Mouse (Mus musculus): ENCODE results near the gene Kxd1. TPM values are rescaled to one million over a fixed set of nuclear protein-coding genes. Genes with fewer than 3 reads are reported as not detected.
"Not testable (repeated sequence)": the region's sequence is repeated elsewhere in the genome, so short reads cannot be mapped to it uniquely, and the experiment has no call there.

Kxd1 gene
- total RNA-seq, 2 experiments from 2014 or later = 68.1 to 76.3 TPM

GRCm38 (mm10) chr8:70519043-70519442 lies 8.7 kb downstream of the Kxd1 start:
- no peak for DNase-seq (ENCODE audit: low spot score in 2 of 2)

- DNase-seq (ENCODE audit: low spot score in 2 of 2) = no peak
Observed at GRCm38 (mm10) chr8:70517940-70518643, 9.7 kb downstream of the Kxd1 start.

GRCm38 (mm10) chr8:70513441-70513840 lies 14.3 kb downstream of the Kxd1 start:
- peak; percentile 56 to 57 for DNase-seq (ENCODE audit: low spot score in 2 of 2)

GRCm38 (mm10) chr8:70512253-70512903 lies 15.4 kb downstream of the Kxd1 start:
- DNase-seq (ENCODE audit: low spot score in 2 of 2) = no peak

GRCm38 (mm10) chr8:70511770-70512169 lies 16.0 kb downstream of the Kxd1 start:
- no peak for DNase-seq (ENCODE audit: low spot score in 2 of 2)

GRCm38 (mm10) chr8:70511174-70511573 lies 16.6 kb downstream of the Kxd1 start:
- DNase-seq (ENCODE audit: low spot score in 2 of 2) = not testable (repeated sequence)

GRCm38 (mm10) chr8:70510228-70510915 lies 17.4 kb downstream of the Kxd1 start, which contains the start of gene Uba52:
Gene Uba52 (minus strand): TSS chr8:70510801.
- peak; percentile 95 for DNase-seq (ENCODE audit: low spot score in 2 of 2)

- no peak for DNase-seq (ENCODE audit: low spot score in 2 of 2)
Observed at GRCm38 (mm10) chr8:70509281-70509952, 18.3 kb downstream of the Kxd1 start.

GRCm38 (mm10) chr8:70507027-70507393 lies 20.7 kb downstream of the Kxd1 start:
- DNase-seq (ENCODE audit: low spot score in 2 of 2) = no peak

- DNase-seq (ENCODE audit: low spot score in 2 of 2) = peak; percentile 94 to 95
Observed at GRCm38 (mm10) chr8:70506328-70507026, 21.3 kb downstream of the Kxd1 start, which contains the start of gene Rex1bd. Gene Rex1bd (minus strand): TSS chr8:70506752.

GRCm38 (mm10) chr8:70505698-70506327 lies 21.9 kb downstream of the Kxd1 start:
- DNase-seq (ENCODE audit: low spot score in 2 of 2) = no peak

GRCm38 (mm10) chr8:70504851-70505250 lies 22.9 kb downstream of the Kxd1 start:
- DNase-seq (ENCODE audit: low spot score in 2 of 2) = peak; percentile 79 to 80

- DNase-seq (ENCODE audit: low spot score in 2 of 2) = peak in 1 of 2 experiments; percentile 65
Observed at GRCm38 (mm10) chr8:70504291-70504716, 23.5 kb downstream of the Kxd1 start.

- peak; percentile 62 to 66 for DNase-seq (ENCODE audit: low spot score in 2 of 2)
Observed at GRCm38 (mm10) chr8:70503062-70503750, 24.6 kb downstream of the Kxd1 start.

GRCm38 (mm10) chr8:70502540-70502939 lies 25.2 kb downstream of the Kxd1 start:
- no peak for DNase-seq (ENCODE audit: low spot score in 2 of 2)

GRCm38 (mm10) chr8:70501820-70502529 lies 25.8 kb downstream of the Kxd1 start:
- DNase-seq (ENCODE audit: low spot score in 2 of 2) = no peak

GRCm38 (mm10) chr8:70500386-70501301 lies 27.1 kb downstream of the Kxd1 start:
- DNase-seq (ENCODE audit: low spot score in 2 of 2) = no peak

GRCm38 (mm10) chr8:70495771-70496062 lies 32.0 kb downstream of the Kxd1 start:
- DNase-seq (ENCODE audit: low spot score in 2 of 2) = no peak
